Mouse (Mus musculus) cerebellum, postnatal 36 days (tissue): ENCODE data around the gene Pick1.

Experiments used
- DNase-seq, 2 experiments: peaks; one replicate each; pipeline ENCODE4 v3.0.0; 2021 to 2022; ENCODE audit warnings: mixed read lengths in 2 of 2

Pick1 gene

DNA sequence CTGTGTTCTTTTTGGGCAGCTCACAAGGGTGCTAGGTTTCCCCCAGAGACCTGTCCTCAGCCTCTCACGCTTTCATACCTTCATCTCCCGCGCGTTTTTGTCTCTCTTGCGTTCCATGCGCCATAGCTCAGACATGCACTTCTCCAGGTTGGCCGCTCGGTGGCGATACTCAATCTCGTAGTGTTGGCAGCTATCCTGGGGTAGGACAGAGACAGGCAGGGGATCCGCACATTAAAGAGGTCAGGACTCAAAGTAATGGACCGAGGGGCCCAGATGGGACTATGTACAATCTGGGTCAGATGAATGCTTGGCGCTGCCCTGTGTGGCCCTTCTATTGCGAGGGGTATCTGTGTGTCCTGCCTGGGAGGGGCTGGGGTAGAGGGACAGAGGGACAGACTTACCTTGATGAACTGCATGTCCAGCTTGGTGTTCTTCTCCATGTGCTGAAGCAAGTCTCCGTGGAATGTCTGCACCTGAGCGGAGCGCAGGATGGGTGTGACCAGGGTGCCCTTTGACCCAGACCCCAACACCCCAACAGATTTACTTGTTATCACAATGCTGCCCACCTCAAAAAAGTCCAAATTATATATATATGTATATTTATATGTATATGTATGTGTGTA, 42.3 kb downstream of the Pick1 start:
- peak; percentile 22 to 38 for DNase-seq

DNA sequence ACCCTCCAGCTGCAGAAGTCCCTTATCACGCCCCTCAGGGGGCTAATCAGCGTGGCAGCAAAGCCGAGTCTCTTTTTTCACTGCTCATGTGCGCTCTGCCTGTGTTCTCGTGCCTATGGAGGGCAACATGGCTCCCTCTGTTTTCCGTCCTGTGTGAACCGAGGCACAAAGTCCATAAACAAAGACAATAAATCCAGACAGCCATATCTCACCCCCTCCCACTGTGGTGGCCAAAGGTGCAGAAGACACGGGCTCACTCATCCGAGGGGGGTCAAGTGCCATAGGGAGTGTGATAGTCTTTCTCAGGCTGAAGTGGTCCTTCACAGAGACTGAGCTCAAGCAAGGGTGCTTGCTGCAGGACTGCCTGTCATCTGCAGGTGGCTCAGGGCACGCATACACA, 44.0 kb downstream of the Pick1 start:
- no peak for DNase-seq

DNA sequence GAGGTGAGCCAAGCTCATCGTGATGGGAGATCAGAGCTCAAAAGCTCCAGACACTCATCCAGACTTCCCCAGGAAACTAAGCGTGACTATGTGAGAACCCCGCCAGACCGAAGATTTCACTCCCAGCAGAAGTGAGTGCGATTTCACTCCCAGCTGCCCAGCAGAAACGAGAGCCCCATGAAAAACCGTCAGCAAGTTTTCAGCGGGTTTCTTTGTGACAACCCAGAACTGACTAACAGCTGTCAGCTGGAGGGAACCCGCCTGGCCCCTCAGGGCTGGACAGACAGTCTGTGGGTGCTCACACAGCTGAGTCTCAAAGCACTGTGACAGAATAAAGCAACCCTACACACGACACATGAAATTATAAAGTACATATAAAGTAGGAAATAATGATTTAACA, 48.8 kb downstream of the Pick1 start:
- no peak for DNase-seq

DNA sequence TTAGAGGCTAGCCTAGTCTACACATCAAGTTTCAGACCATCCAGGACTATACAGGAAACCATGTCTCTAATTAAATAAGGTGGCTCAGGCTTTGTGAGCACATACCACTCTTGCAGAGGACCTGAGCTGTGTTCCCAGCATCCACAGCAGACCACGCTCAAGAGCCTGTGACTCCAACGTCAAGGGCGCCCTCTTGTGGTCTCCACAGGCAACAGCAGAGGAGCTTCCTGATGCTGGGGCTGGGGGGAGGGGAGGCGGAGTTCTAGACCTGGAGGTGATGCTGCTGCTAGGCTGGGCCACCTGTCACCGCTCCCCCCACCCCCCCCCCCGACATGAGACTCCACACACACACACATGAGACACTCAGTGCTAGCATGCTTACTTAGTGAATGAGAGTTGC, 51.2 kb downstream of the Pick1 start:
- DNase-seq, result no peak

DNA sequence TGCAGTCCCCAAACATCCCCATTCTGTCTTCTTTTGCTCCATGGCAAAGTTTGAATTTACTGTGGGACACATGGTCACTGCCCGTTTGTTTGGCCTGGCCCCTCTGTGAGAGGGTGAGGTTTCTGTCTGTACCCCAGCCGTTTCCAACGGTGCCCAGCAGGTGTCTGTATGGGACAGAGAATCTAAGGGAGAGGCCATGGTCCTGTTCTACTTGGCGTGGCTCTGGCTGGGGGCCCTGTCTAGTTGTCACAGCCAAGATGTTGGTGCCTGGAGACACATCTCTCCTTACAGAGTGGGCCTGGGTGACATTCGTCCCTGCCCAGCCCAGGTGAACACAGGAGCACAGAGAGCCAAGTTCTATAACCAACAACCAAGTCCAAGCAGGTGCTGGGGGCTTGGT, 51.9 kb downstream of the Pick1 start:
- no peak for DNase-seq

DNA sequence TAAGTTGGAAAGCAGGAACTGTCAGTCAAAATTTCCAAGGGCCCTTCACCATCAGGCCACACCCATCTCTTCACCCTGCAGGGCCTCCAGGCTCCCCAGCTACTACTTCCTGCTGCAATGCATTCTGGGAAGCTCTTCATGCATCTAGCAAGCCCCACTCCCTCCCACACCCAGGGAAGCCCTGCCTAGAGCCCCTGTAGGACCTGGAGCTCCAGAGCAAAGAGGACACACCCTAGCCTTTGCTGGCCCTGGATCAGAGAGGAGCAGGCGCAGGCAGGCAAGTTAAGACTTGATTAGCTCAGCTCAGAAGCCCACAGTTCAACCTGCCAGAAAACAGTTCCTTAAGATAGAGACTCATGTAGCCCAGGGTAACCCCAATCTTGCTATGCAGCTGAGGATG, 52.4 kb downstream of the Pick1 start:
- no peak for DNase-seq

DNA sequence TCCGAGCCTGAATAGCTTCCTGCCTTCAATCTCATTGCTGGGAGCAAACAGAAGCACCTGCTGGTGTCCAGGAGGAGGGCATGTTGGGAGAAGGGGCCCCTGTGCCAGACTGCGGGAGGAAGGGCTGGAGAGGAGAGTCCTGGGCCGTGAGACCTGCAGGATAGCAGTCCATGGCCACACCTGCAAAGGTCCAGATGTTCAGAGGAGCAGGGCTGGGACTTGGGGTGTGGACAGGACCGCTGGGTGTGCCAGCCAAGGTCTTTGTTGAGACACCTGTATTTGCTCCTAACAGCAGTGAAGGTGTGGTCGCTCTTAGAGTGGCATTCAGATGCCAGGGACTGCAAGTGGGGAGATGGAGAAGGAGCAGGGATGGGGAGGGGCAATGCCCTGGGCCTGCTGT, 53.5 kb downstream of the Pick1 start:
- no peak for DNase-seq

DNA sequence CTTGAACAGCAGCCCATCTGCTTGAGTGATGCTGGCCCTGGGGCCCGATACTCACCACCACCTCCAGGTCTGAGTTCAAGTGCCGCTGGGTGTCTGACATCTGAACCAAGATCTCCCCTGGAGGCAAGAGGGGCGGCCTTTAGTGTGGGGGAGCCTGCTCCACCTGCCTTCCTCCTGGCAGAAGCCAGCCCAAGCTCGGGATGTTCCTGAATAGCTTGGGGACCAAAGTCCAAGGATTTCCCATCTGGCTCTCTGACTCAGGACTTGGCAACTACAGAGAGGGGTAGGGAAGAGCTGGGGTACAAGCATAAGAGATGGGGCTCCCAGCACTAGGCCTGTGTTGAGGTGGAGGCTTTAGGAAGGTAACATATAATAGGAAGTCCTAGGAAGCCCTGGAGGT, 54.4 kb downstream of the Pick1 start:
- DNase-seq, result no peak

DNA sequence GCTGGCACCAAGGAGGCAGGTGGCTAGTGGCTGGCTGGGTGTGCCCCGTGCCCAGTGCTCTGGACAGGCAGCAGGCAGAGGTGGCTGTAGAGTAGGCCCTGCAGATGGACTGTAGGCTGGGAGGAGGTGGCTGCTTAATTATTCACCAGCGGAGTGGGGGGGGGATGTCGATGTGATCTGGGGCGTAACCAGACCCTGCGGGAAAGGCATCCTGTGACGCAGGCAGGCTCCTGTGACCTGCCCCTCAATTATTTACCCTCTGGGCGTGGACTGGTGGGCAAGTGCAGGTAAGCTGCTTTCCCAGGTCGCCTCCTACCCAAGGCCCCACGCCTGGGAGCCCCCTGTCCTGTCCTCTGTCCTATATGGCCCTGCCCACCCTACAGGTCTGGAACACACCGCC, 56.4 kb downstream of the Pick1 start, which contains the start of gene Baiap2l2:
Gene Baiap2l2, minus strand, starts transcription at position 139 of the 400 bp plus-strand sequence.
- no peak for DNase-seq

DNA sequence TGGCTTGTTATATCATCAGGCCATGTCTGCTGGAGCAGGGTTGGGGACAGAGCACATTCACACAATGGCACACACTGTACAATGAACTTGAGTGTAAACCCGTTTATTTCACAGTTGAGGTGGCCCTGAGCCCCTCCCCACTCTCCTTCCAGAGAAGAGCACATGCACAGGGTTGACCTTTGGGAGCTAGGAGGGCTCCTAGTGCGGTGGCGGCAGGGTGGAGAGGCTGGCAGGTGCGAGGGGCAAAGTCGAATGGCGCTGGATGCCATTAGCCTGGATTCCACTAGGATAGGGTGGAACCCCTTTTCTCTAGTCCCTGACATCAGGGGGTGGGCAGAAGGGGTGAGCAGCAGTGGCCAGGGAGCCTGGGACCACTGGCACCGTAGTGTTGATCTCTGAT, 57.2 kb downstream of the Pick1 start:
- DNase-seq, result no peak

DNA sequence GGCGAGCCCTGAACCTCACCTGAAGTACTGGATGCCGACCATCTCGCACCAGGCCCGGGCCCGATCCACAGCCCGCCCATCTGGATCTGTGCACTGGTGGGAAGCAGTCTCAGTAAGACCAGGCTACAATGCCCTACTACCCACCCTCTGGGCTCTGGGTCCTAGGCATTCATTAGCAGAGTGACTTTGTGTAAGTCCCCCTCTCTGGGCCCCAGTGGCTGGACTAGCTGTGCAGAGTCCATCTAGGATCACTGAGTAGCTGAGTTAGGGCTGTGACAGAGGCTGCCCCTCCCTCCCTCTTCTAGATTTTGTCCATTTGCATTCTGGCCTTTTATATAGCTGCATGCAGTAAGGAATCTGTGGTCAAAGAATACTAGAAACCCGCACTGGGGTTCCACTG, 58.1 kb downstream of the Pick1 start:
- DNase-seq, result no peak

DNA sequence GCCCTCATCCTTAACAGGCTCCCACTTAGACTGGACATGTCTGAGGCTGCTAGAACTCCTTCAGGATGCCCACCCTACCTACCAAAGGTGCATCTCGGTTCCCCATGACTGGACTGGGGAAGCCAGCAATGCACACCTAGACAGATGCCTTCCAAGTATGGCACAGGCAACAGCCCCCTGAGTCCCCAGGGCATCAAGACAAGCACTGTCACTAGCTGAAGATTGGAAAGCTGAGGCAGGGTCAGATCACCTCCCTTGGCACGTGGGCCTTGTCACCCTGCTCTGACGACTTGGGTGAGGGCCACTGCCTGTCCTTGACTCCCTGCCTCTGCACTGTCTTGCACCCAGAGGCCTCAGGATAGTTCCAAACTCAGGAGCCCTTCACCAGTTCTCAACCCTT, 59.4 kb downstream of the Pick1 start:
- DNase-seq, result no peak

DNA sequence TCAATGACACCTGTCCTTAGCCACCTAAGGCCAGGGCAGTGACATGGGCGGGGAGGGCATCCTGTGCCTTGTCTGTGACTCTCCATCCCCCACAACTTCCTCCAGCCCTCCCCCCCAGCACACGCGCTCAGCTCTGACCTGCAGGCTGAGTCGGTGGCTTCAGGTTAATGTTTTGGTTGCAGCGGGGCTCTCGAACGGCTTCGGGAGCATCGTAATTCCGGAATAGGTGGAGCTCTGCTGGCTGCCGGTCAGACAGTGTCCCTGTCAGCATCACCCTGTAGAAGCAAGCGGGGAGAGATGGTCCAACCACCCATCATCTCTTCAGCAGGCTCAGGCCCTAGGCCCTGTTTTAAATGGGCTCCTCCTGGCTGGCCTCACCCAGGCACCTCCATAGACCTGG, 60.5 kb downstream of the Pick1 start:
- no peak for DNase-seq

DNA sequence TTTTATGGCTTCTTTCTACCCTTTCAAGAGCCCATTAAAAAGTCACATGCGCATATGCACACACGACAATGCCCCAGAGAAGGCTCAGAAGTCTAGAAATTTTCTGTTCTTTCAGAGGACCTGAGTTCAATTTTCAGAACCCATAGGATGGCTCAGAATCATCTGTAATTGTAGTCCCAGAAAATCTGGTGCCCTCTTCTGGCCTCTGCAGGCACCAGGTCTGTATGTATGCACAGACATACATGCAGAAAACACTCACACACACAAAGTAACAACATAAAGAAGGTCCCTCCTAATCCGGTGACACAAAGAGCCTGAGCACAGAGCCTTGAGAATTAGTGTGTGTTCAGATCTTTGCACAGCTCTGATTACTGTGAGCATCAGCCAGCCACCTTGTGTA, 61.4 kb downstream of the Pick1 start:
- DNase-seq, result no peak

DNA sequence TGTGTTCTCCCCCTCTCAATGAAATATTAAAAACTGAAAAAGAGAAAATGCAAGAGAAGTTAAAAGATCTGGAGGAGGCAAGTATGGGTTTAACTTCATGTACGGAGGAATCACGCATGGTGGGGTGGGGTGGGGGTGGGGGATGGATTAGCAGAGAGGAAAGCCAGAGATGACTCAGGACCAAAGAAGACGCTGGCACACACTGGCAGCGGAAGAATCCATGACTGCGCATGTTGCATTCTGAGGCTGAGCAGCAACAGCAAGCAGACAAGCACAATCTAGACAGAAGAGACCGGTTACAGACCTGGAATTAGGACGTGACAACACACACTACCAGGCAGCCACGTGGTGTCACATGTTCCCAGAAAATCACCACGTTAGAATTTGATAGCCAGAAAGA, 63.8 kb downstream of the Pick1 start:
- no peak for DNase-seq

DNA sequence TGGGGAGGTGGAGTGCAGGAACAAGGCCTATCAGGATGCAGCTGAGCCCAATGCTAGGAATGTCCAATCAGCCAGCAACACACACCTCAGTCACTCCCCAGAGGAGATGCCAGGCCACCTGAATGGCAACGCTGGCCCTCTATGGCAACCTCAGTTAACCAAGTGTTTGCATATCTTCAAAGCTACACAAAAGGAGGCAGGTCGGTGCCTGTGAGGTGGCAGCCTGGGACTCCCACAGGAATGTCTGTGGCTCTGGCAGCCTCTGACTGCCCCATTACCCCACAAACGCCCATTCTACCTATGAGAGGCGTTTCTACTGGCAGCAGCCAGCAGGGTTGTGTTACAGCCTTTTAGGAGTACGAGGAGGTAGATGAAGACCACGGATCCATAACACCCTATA, 69.6 kb downstream of the Pick1 start:
- DNase-seq, result no peak
